Mouse (Mus musculus) liver, embryonic 14.5 days (tissue): ENCODE results near the gene Ssbp2.

Experiments
- CTCF ChIP-seq: IDR thresholded peaks from 2 replicates; pipeline ENCODE4 v1.5.1; 2016; ENCODE audit warnings: antibody characterized with exemption, low read depth, control low read depth
- EP300 ChIP-seq: IDR thresholded peaks from 2 replicates; pipeline ENCODE4 v1.6.1; 2016; ENCODE audit warnings: antibody characterized with exemption, low read depth

DNA sequence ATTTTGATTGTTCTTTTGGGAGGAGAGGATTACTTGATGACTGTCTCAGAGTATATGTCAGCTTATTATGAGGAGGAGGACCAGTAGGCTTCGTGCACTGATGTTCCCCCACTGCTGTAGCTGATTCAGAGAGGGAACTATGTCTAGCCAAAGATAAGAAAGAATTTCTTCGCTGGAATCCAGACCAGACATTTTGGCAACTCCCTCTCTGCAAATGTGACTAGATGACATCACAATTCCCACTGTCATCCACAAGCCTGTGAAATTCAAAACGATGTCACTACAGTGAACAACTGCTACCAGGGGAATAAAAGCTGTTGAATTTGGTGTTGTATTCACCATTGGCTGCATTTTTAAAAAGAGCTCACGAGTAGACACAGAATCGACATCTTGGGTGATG, 11.1 kb upstream of the Ssbp2 start:
- TF ChIP-seq EP300 (no peak), CTCF (no peak)
